Mouse (Mus musculus): ENCODE measurements at regions not wholly inside any gene's neighbourhood (a gene's known extent, or its start where the extent isn't known, plus 50 kb on each side); places are given as distances from the start of the nearest gene placed in this dataset.

DNA sequence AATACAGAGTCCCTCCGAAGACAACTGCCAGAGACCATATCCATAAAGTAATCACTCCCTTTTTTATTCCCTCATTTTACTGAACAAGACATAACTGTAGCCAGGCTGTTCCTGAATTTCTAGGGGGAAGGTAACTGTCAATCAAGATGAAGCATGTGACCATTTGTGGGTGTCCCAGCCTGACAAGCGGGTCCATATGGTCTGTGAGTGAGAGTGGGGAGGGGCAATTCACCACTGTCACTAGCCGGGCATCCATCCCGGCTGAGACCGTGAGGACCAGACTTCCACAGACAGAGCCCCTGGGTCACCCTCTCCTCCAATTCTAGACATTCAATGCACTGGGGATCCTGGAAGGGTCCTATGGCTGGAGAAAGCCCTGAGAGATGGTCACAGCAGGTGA, 54.6 kb downstream of the Gm11733 start:
- TF ChIP-seq POLR2A (IDR thresholded peaks at IDR 0.05; ENCODE audit: low read depth, low read length) (no peak), CTCF (IDR thresholded peaks at IDR 0.05; ENCODE audit: borderline replicate concordance, insufficient read depth, low read length) (no peak)
- Histone ChIP-seq H3K4me3 (ENCODE audit: insufficient read depth, low read length) (no peak overlapping the region), H3K27ac (ENCODE audit: insufficient read depth, low read length) (no peak overlapping the region), H3K4me1 (ENCODE audit: control insufficient read depth, insufficient read depth, low read length) (no peaks in the 10 kb centered on the region)

DNA sequence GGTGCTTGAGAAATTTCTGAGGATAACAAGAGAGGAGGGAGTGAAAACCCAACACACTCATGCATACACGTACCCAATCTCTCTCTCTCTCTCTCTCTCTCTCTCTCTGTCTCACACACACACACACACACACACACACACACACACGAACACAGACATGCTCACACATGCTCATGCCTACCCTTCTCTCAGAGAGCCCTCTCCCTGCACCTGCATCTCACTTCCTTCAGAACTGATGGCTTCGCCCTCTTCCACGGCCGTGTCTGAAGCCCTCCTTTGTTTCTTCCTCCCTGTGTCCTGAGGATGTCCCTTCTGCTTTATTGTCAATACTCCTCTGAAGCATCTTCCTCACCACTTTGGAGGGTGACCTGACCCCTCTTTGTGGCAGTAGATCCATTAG, 56.4 kb downstream of the Gm11733 start:
- TF ChIP-seq POLR2A (IDR thresholded peaks at IDR 0.05; ENCODE audit: low read depth, low read length) (no peak), CTCF (IDR thresholded peaks at IDR 0.05; ENCODE audit: borderline replicate concordance, insufficient read depth, low read length) (no peak)
- H3K4me3 ChIP-seq (ENCODE audit: insufficient read depth, low read length): no peak overlapping the region
- no peaks in the 10 kb centered on the region for H3K4me1 ChIP-seq (ENCODE audit: control insufficient read depth, insufficient read depth, low read length)
- no peak overlapping the region for H3K27ac ChIP-seq (ENCODE audit: insufficient read depth, low read length)

- Histone ChIP-seq H3K27ac (ENCODE audit: insufficient read depth, low read length) (no peak overlapping the region), H3K4me1 (ENCODE audit: control insufficient read depth, insufficient read depth, low read length) (no peaks in the 10 kb centered on the region), H3K4me3 (ENCODE audit: insufficient read depth, low read length) (no peak overlapping the region)
- no peak for TF ChIP-seq POLR2A (IDR thresholded peaks at IDR 0.05; ENCODE audit: low read depth, low read length)
- no peak for TF ChIP-seq CTCF (IDR thresholded peaks at IDR 0.05; ENCODE audit: borderline replicate concordance, insufficient read depth, low read length)
Observed at GRCm38 (mm10) chr11:117541205-117541884, 57.2 kb downstream of the Gm11733 start.

DNA sequence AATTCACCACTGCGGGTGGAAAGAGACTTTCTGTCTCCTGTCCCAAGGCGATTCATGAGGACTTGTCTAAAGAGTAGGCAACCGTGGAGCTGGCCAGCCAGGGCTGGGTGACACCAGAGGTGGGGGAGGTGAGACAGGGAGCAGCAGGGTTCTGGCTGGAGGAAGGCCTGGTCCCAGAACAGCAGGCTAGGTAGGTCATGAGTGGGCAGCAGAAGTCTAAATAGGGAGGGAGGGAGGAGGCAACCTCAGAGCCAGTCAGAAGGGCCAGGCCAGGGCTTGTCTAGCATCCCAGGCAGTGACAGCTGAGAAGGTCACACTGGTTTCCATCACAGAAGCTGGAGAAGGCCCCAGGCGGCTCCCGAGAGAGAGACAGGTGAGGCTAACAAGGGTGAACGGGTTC, 59.0 kb downstream of the Gm11733 start:
- TF ChIP-seq POLR2A (IDR thresholded peaks at IDR 0.05; ENCODE audit: low read depth, low read length): no peak
- TF ChIP-seq CTCF (IDR thresholded peaks at IDR 0.05; ENCODE audit: borderline replicate concordance, insufficient read depth, low read length): no peak
- Histone ChIP-seq H3K4me1 (ENCODE audit: control insufficient read depth, insufficient read depth, low read length) (no peaks in the 10 kb centered on the region), H3K4me3 (ENCODE audit: insufficient read depth, low read length) (no peak overlapping the region), H3K27ac (ENCODE audit: insufficient read depth, low read length) (no peak overlapping the region)

GRCm38 (mm10) chr11:117544507-117544906, 60.3 kb downstream of the Gm11733 start:
- no peak for TF ChIP-seq CTCF (IDR thresholded peaks at IDR 0.05; ENCODE audit: borderline replicate concordance, insufficient read depth, low read length)
- TF ChIP-seq POLR2A (IDR thresholded peaks at IDR 0.05; ENCODE audit: low read depth, low read length): no peak
- Histone ChIP-seq H3K4me3 (ENCODE audit: insufficient read depth, low read length) (no peak overlapping the region), H3K27ac (ENCODE audit: insufficient read depth, low read length) (no peak overlapping the region), H3K4me1 (ENCODE audit: control insufficient read depth, insufficient read depth, low read length) (no peaks in the 10 kb centered on the region)

- no peaks in the 10 kb centered on the region for H3K4me1 ChIP-seq (ENCODE audit: control insufficient read depth, insufficient read depth, low read length)
- TF ChIP-seq CTCF (IDR thresholded peaks at IDR 0.05; ENCODE audit: borderline replicate concordance, insufficient read depth, low read length) (no peak), POLR2A (IDR thresholded peaks at IDR 0.05; ENCODE audit: low read depth, low read length) (no peak)
- no peak overlapping the region for H3K4me3 ChIP-seq (ENCODE audit: insufficient read depth, low read length)
- H3K27ac ChIP-seq (ENCODE audit: insufficient read depth, low read length): no peak overlapping the region
Observed at GRCm38 (mm10) chr11:117544926-117545325, 60.8 kb downstream of the Gm11733 start.

GRCm38 (mm10) chr11:117551926-117552325, 67.8 kb downstream of the Gm11733 start:
- H3K27ac ChIP-seq (ENCODE audit: insufficient read depth, low read length): no peak overlapping the region
- no peak overlapping the region for H3K4me3 ChIP-seq (ENCODE audit: insufficient read depth, low read length)
- no peaks in the 10 kb centered on the region for H3K4me1 ChIP-seq (ENCODE audit: control insufficient read depth, insufficient read depth, low read length)
- TF ChIP-seq CTCF (IDR thresholded peaks at IDR 0.05; ENCODE audit: borderline replicate concordance, insufficient read depth, low read length) (no peak), POLR2A (IDR thresholded peaks at IDR 0.05; ENCODE audit: low read depth, low read length) (no peak)

GRCm38 (mm10) chr11:117552430-117552969, 68.3 kb downstream of the Gm11733 start:
- no peak overlapping the region for H3K4me3 ChIP-seq (ENCODE audit: insufficient read depth, low read length)
- no peak overlapping the region for H3K27ac ChIP-seq (ENCODE audit: insufficient read depth, low read length)
- TF ChIP-seq CTCF (IDR thresholded peaks at IDR 0.05; ENCODE audit: borderline replicate concordance, insufficient read depth, low read length): no peak
- TF ChIP-seq POLR2A (IDR thresholded peaks at IDR 0.05; ENCODE audit: low read depth, low read length): no peak
- H3K4me1 ChIP-seq (ENCODE audit: control insufficient read depth, insufficient read depth, low read length): no peaks in the 10 kb centered on the region

DNA sequence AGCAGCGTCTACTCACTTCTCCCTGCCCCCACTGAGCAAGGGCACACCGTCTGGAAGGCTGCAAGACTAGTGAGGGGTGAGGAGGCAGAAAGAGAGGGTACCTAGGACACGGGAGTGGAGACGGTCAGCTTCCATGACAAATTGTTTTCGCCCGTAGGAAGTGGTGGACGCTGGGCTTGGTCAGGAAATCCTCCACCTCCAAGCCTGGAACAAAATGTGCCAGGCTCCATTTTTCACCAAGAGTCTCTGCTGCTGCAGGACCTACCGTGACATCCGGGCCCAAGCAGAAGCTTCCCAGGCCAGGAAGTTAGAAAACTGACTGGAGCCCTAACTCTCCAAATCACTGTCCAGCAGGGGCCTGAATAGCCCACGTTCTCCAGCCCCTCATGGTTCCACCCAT, 69.9 kb downstream of the Gm11733 start:
- no peak overlapping the region for H3K4me3 ChIP-seq (ENCODE audit: insufficient read depth, low read length)
- no peak for TF ChIP-seq POLR2A (IDR thresholded peaks at IDR 0.05; ENCODE audit: low read depth, low read length)
- TF ChIP-seq CTCF (IDR thresholded peaks at IDR 0.05; ENCODE audit: borderline replicate concordance, insufficient read depth, low read length): no peak
- H3K4me1 ChIP-seq (ENCODE audit: control insufficient read depth, insufficient read depth, low read length): no peaks in the 10 kb centered on the region
- H3K27ac ChIP-seq (ENCODE audit: insufficient read depth, low read length): no peak overlapping the region

GRCm38 (mm10) chr11:117557474-117558381, 73.6 kb downstream of the Gm11733 start:
- Histone ChIP-seq H3K4me3 (ENCODE audit: insufficient read depth, low read length) (no peak overlapping the region), H3K27ac (ENCODE audit: insufficient read depth, low read length) (no peak overlapping the region), H3K4me1 (ENCODE audit: control insufficient read depth, insufficient read depth, low read length) (no peaks in the 10 kb centered on the region)
- TF ChIP-seq POLR2A (IDR thresholded peaks at IDR 0.05; ENCODE audit: low read depth, low read length) (no peak), CTCF (IDR thresholded peaks at IDR 0.05; ENCODE audit: borderline replicate concordance, insufficient read depth, low read length) (no peak)

Measured in embryonic fibroblast, embryonic 13.5 days (primary cell).